Mouse (Mus musculus) B cell, adult (primary cell): ENCODE measurements around the gene Ctsj. TPM values are rescaled to one million over a fixed set of nuclear protein-coding genes. Genes with fewer than 3 reads are reported as not detected.

Source experiments
- total RNA-seq: library from RNA; stranded (reverse); gene quantifications from 4 replicates; pipeline ENCODE4 v1.2.4, GENCODE M21; 2023; ENCODE audit not compliant: inconsistent age

The Ctsj gene
- not detected in 4 replicates for total RNA-seq

GRCm38 (mm10) chr13:61005859-61006258 is at the start of gene Ctsj:
Ctsj (minus strand) TSS chr13:61005959.

GRCm38 (mm10) chr13:61040531-61040930 is 34.8 kb upstream of the Ctsj start, which contains the start of gene Ctsq:
Ctsq (minus strand) TSS chr13:61040631.

Other genes with a start within 250 kb of the Ctsj start
- gene BC051665, start 219.6 kb downstream of the Ctsj start, total RNA-seq: not detected in 4 replicates
- not detected in 4 replicates for gene Ctsll3, start 203.1 kb downstream of the Ctsj start, total RNA-seq
- not detected in 4 replicates for gene 4930486L24Rik, start 141.5 kb downstream of the Ctsj start, total RNA-seq
- gene Gm49392, start 109.1 kb downstream of the Ctsj start, total RNA-seq: not detected in 4 replicates
- 0.87 to 1.5 TPM (median 1.3 TPM) in 4 replicates for gene Ctla2b, start 108.5 kb downstream of the Ctsj start, total RNA-seq
- not detected in 4 replicates for gene Tpbpb, start 101.1 kb downstream of the Ctsj start, total RNA-seq
- gene Gm49393, start 70.4 kb downstream of the Ctsj start, total RNA-seq: not detected in 4 replicates
- gene Gm49391, start 69.4 kb downstream of the Ctsj start, total RNA-seq: 0.51 to 1.2 TPM in 2 of 4 replicates, not detected in the others
- 2.4 to 5.6 TPM (median 3.4 TPM) in 4 replicates for gene Ctla2a, start 69.3 kb downstream of the Ctsj start, total RNA-seq
- not detected in 4 replicates for gene Tpbpa, start 64.0 kb downstream of the Ctsj start, total RNA-seq
- not detected in 4 replicates for gene Ctsq, start 34.7 kb upstream of the Ctsj start, total RNA-seq
- gene Ctsr, start 158.3 kb upstream of the Ctsj start, total RNA-seq: not detected in 4 replicates
- not detected in 4 replicates for gene Cts6, start 197.5 kb upstream of the Ctsj start, total RNA-seq
- not detected in 4 replicates for gene Cts8, start 249.4 kb upstream of the Ctsj start, total RNA-seq